Mouse (Mus musculus): ENCODE data around the gene Ehbp1.

Ehbp1 gene

DNA sequence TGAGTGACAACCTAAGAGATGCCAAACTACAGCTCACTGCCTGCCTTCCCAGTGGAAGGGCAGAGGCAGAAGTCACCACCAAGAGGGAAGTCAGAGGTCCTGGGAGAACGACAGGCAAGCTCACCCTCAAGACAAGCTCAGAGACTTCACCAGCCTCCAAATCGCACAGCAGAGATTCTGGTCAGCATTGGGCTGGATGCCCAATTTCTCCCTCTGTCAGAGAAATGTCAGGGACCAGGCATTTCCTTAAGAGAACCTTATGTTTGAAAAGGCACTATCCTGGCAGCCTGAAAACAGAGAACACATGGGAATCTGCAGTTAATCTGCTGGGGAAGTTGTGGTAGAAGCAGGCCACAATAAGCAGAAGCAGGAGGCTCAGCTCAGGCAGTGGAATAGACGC lies 151.5 kb downstream of the Ehbp1 start:
- DNase-seq = peak; percentile 67

GRCm38 (mm10) chr11:22189970-22190369 lies 152.1 kb downstream of the Ehbp1 start:
- no peak for DNase-seq

DNA sequence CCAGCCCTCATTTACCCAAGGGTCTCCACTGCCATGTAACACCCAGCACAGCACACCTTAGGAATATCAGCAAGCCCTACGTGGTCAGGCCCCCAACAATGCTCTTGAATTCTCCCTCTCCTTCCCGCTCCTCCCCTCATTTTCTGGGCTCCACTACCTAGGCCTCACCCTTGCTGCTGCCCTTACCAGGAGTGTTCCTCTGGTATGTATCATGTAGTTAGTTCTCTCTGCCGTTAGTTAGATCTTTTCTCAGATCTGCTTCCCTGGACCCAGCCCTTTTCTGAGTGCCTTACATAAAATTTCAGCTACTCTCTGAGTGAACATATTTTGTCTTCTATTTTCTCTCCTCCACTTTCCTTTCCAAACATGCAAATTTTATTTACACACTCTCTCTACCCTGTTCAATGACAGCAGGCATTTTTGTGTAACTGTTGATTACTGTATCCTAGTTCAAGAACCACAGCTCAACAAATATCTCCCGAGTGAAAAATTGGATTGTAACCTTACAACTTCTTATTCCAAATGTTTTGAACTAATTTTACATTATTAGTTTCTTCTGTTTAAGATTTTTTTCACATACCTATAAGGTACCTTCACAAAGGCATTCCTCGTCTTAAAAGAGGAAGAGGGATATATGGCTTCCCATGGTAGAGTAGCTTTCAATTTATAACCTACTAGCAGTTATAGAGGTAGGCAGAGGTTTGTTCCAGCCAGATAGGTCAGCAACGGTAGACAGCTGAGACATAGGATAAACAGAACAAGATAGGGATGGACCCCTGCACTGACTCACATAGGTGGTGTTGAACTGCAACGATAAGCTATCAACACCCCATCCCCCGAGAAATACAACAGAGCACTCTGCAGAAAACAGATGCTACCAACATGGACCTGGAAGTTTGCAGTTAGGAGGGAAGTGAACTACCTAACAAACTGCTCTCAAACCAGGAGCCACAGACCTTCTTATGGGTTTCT lies 160.3 kb downstream of the Ehbp1 start:
- DNase-seq = no peak

DNA sequence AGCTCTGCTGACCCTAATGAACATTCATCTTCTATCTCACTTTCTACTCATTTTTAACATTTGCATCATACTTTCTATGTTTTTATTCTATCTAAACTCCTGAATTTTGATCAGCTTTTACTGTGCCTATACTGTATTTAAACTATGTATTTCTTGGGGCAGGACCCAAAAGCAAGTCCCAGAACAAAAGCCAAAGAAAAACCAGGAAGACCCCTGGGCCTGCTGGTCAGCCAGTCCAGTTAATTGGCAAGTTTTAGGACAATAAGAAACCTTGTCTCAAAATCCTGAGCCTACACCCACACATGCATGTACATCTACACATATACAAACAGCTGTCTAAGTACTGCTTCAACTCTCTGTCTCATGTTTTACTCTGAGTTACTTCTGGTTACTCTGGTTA lies 161.9 kb downstream of the Ehbp1 start:
- peak; percentile 57 for DNase-seq

- DNase-seq = peak; percentile 31
These were observed 163.5 kb downstream of the Ehbp1 start for GRCm38 (mm10) chr11:22178569-22178968.

- no peak for DNase-seq
These were observed 167.8 kb downstream of the Ehbp1 start for GRCm38 (mm10) chr11:22174311-22174710.

- DNase-seq = peak; percentile 94
These were observed 171.0 kb downstream of the Ehbp1 start for GRCm38 (mm10) chr11:22170962-22171638.

DNA sequence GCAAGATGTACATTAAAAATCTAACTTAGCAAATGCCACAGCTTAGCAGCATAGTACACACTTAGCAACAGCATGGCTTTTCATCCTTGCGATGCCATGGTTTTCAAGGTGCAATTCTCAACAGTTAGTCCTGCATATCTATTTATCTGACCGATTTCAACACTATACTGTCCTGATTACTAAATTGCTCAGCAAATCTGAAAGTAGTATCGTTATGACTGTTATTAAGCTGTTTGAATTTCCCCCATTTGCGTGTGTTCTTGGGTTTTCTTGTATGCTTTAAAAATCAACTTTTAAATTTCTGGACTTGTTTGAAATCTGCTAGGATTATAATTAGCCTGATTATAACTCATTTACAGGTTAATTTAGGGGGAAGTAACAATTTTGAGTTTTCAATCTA lies 184.2 kb downstream of the Ehbp1 start:
- no peak for DNase-seq

DNA sequence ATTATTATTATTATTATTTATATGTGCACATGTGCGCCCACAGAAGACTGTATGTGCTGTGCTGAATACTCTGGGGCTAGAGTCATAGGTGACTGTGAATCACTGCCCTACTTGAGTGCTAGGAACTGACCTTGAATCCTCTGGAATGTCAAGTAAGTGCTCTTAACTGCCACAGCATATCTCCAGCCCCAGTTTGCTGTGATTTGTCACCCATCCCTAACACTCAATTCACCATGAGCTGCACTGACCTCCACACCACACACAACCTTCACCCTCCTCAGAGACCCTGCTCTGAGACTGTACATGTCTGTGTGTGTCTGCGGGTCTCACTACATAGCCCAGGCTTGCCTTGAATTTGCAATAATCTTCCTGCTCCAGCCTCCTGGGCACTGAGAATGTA lies 185.9 kb downstream of the Ehbp1 start:
- peak; percentile 80 for DNase-seq

DNA sequence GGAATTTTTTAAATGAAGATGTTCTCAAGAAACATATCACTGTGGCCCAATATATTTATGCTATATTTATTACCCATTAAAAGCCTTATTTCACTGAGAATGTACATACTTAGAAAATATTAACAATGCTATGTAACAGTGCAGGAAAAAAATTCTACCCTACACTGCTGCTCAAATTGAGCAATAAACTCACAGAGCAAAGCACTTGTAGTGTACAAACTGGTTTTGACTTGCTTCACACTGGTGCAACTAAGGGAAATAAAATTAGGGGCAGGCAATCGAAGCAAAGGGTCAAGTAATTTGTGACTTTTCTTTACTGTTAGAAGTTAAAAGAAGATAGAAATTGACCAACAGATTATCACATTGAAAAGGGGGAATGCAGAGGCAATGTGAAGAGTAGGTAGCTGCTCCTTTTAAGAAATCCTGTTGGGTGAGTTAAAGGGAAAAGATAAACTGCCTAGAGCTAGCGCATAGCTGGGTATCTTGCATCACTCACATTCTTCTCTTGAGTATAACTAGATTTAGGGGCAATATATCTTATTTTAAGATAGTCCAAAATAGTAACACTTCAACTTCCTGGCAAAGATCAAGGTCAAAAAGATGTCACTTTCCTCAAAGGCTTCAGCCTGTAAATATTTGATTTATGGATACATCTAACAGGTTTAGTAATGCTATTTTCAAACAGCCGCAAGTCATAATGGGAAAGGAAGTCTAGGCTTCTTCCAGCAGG lies 186.6 kb downstream of the Ehbp1 start:
- peak; percentile 8 for DNase-seq

DNA sequence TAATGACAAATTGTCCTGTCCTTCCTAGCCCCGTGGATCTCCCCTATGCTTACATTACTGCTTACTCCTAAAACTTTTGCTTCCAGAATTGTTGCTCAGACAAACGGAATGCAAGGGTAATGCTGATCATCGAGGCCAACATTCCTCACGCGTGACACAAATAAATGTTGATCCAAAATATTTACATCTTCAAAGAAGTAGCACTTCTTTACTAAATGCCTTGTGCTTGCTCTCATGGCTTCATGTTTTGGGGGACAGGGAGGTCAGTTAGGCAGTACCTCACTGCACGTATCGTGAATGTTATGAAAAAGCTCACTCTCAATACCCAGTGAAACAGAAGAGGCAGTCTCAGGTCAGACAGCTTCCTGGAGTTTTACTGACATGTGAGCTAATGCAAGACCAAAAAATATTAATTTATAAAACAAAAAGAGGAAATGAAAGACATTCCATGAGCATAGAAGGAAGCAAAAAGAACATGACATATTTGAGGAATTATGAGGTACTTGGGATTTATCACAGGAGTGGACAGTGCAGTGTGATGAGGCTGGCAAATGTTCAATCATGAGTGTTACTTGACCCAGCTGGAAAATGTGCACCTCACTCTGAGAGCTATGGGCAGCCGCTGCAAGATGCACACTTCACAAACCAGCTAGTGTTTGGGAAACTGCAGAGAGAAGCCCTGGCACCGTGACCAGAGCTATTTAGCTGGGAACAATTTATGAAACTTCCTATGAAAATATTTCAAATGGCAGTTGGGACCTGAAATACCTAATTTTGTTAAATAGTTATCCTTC lies 187.4 kb downstream of the Ehbp1 start:
- peak; percentile 81 for DNase-seq

DNA sequence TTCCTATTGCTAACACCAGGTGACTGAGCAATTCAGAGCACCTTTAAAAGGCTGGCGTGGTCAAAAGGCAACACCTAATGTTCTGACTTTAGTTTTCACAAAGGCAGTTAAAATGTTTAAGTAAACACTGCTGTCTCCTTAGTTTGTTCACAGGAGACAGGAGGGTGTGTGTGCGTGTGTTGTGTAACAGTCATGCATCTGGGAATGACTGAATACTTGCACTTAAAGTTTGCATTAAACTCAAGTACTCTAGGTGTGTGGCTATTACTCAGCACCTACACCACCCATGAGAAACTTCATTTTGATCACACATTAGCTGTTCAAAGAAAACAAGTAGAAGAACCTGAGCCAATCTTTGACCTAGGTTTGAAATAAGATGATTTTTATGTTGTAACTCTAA lies 201.4 kb downstream of the Ehbp1 start:
- DNase-seq = peak; percentile 17

- peak; percentile 72 for DNase-seq
These were observed 203.6 kb downstream of the Ehbp1 start for GRCm38 (mm10) chr11:22138466-22138865.

- no peak for DNase-seq
These were observed 216.9 kb downstream of the Ehbp1 start for GRCm38 (mm10) chr11:22125188-22125587.

DNA sequence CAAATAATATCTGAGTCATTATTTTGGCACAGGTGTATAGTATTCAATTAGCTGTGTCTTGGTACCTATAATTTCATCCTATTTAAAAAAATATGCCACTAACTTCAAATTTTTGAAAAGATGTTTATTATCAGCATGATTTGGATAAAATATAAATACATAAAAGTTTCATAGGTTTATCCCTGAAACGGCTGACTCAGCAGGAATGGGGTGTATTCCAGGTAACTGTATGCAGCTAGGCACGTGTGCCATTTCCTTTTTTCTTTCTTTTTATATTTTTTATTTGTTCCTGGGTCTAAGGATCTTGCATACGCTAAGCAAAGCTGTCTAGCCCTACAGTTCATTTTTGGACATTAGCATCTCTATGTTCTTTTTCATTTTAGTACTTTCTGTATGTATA lies 223.2 kb downstream of the Ehbp1 start:
- no peak for DNase-seq

- no peak for DNase-seq
These were observed 229.9 kb downstream of the Ehbp1 start for GRCm38 (mm10) chr11:22112161-22112560.

DNA sequence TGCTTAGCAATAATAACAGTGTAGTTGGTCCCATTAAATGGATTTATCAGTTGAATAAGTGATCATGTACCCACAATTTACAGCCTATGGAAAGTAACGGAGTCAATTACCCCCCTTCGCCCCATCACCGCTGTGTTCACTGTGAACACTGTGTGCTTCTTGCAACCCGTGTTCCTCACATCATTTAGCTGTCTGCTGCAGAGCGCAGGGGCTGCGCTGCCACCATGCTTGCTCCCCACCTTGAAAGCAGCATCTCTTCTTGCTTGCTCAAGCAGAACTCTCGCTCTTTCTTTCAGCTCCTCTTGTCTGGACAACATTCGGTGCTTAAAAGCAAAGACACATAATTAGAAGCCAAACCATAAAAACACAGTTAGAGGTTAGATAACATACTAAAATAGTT lies 252.7 kb downstream of the Ehbp1 start:
- DNase-seq = no peak

DNA sequence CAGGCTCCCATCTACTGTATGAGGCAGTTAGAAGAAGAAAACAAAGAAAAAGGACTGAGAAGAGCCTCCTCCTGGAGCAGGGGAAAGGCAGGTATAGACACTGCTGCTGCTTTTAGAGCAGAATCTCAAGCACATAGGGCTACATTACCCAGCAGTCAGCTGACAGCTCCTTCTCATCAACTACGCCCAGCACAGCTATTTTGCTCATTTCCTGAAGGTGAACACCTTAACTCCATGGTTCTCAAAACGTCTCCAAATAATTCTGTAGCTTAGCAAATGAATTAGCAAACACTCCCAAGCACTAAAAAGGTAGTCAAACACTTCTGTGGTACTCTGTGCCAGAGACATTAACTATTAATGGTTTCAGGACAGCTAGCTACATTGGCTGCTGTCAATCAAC lies 278.7 kb downstream of the Ehbp1 start:
- DNase-seq = no peak

GRCm38 (mm10) chr11:22061660-22062059 lies 280.4 kb downstream of the Ehbp1 start:
- no peak for DNase-seq

GRCm38 (mm10) chr11:22057538-22057937 lies 284.6 kb downstream of the Ehbp1 start:
- no peak for DNase-seq

DNA sequence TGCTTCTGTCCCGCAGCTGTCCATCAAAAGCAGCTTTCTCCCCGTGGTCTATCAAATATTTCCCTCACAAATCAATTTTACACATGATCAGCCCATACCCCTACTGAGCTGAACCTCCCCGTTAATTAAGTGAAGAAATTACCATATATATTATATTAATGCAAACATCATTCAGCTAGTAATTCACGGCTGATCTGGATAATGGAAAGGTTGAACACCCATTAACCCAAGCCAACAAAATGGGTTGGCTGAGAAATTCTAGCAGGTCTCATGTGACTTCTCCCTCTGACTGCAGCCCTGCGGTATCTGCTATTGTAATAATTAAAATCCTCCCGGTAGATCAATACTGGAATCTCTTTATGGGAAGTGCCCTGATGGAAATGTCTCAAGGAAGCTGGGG lies 286.2 kb downstream of the Ehbp1 start:
- no peak for DNase-seq

- DNase-seq = no peak
These were observed 288.9 kb downstream of the Ehbp1 start for GRCm38 (mm10) chr11:22053034-22053668.

Data from heart, adult 11 months (tissue).